Mouse (Mus musculus) left cerebral cortex, postnatal 25 days (tissue): ENCODE results near the gene Grb2. TPM values are rescaled to one million over a fixed set of nuclear protein-coding genes. Genes with fewer than 3 reads are reported as not detected.
A peak's percentile ranks its signal among the peaks of the same experiment; 100 is the strongest.

Source experiments
- DNase-seq, 2 experiments: peaks; one replicate each; pipeline ENCODE4 v3.0.0; 2022; ENCODE audit warnings: low spot score in 2 of 2, mixed read lengths in 1 of 2
- intact Hi-C: fragments of 180-260 bp; cut with DNase I; formaldehyde crosslinking; loops from one replicate; pipeline ENCODE4 v1.15.1; 2025
- total RNA-seq, 2 experiments: library from RNA; stranded (reverse); gene quantifications; 2 replicates each; pipeline ENCODE4 v1.2.3; 2021

Gene Grb2
- 100 to 1,000 TPM; 204 TPM for total RNA-seq

GRCm38 (mm10) chr11:115708209-115708876 is at the start of gene Grb2:
Grb2 (minus strand) TSS chr11:115708597.
- intact Hi-C loops: loop anchor here (2.0 kb wide), 2 partner anchors 38 to 60 kb away; no protein-coding TSS in a partner anchor
- DNase-seq: peak; percentile 96 to 98

- intact Hi-C loops: no loop called here
- DNase-seq: no peak
Measured at GRCm38 (mm10) chr11:115753485-115753884, 45.1 kb upstream of the Grb2 start.

- intact Hi-C loops: no loop called here
- no peak for DNase-seq
Measured at GRCm38 (mm10) chr11:115752653-115753052, 44.3 kb upstream of the Grb2 start.

GRCm38 (mm10) chr11:115751725-115752124 is 43.3 kb upstream of the Grb2 start:
- DNase-seq: no peak
- intact Hi-C loops: no loop called here

- DNase-seq: peak in 1 of 2 experiments; percentile 38
- intact Hi-C loops: no loop called here
Measured at GRCm38 (mm10) chr11:115749834-115750233, 41.4 kb upstream of the Grb2 start.

- no peak for DNase-seq
- intact Hi-C loops: no loop called here
Measured at GRCm38 (mm10) chr11:115747351-115747750, 39.0 kb upstream of the Grb2 start.

GRCm38 (mm10) chr11:115746762-115747161 is 38.4 kb upstream of the Grb2 start:
- intact Hi-C loops: no loop called here
- DNase-seq: no peak

GRCm38 (mm10) chr11:115746109-115746508 is 37.7 kb upstream of the Grb2 start:
- DNase-seq: no peak
- intact Hi-C loops: no loop called here

- intact Hi-C loops: no loop called here
- no peak for DNase-seq
Measured at GRCm38 (mm10) chr11:115744385-115744784, 36.0 kb upstream of the Grb2 start.

GRCm38 (mm10) chr11:115742926-115743325 is 34.5 kb upstream of the Grb2 start:
- intact Hi-C loops: no loop called here
- no peak for DNase-seq

GRCm38 (mm10) chr11:115741070-115741469 is 32.7 kb upstream of the Grb2 start:
- DNase-seq: no peak
- intact Hi-C loops: no loop called here

- intact Hi-C loops: loop anchor here (10.0 kb wide), 1 partner anchor 246 kb away; no protein-coding TSS in a partner anchor
- DNase-seq: no peak
Measured at GRCm38 (mm10) chr11:115738275-115738885, 30.0 kb upstream of the Grb2 start.

- no peak for DNase-seq
- intact Hi-C loops: loop anchor here (10.0 kb wide), 1 partner anchor 247 kb away; no protein-coding TSS in a partner anchor
Measured at GRCm38 (mm10) chr11:115737608-115738208, 29.3 kb upstream of the Grb2 start.

GRCm38 (mm10) chr11:115734041-115734686 is 25.8 kb upstream of the Grb2 start:
- intact Hi-C loops: loop anchor here (10.0 kb wide), 1 partner anchor 251 kb away; no protein-coding TSS in a partner anchor
- DNase-seq: peak in 1 of 2 experiments; percentile 62

- no peak for DNase-seq
- intact Hi-C loops: loop anchor here (5.0 kb wide), 1 partner anchor 134 kb away; the partner anchor contains the start of gene Myo15b
Measured at GRCm38 (mm10) chr11:115723231-115723630, 14.8 kb upstream of the Grb2 start.

- peak; percentile 76 to 85 for DNase-seq
Measured at GRCm38 (mm10) chr11:115722638-115723037, 14.2 kb upstream of the Grb2 start.

GRCm38 (mm10) chr11:115717660-115718390 is 9.4 kb upstream of the Grb2 start:
- intact Hi-C loops: no loop called here
- DNase-seq: no peak

More at GRCm38 (mm10) chr11:115722638-115723037, 14.2 kb upstream of the Grb2 start:
- intact Hi-C loops: loop anchor here (1.0 to 5.0 kb wide), 2 partner anchors 92 to 135 kb away; partner anchors contain the start of genes Myo15b and Tsen54

GRCm38 (mm10) chr11:115716410-115717338 is 8.3 kb upstream of the Grb2 start:
- DNase-seq: no peak
- intact Hi-C loops: no loop called here
